Mouse (Mus musculus) limb, embryonic 14.5 days (tissue): ENCODE data around the gene Eif3m. TPM values are rescaled to one million over a fixed set of nuclear protein-coding genes. Genes with fewer than 3 reads are reported as not detected.
"Not testable (repeated sequence)": the region's sequence is repeated elsewhere in the genome, so short reads cannot be mapped to it uniquely, and the experiment has no call there.

Source experiments
- ATAC-seq: fragments of 200-750 bp; cut with Nextera tagmentation; 2 replicates; pipeline ENCODE4 v1.8.0; 2017; ENCODE audit warnings: low read depth, moderate number of reproducible peaks, moderate TSS enrichment; ENCODE audit not compliant: low FRiP score
- DNase-seq: peaks from one replicate; pipeline ENCODE4 v3.0.0-alpha.2; 2015; ENCODE audit warnings: low spot score
- H3K27ac ChIP-seq: fragments of 300-500 bp; sonication (generic); replicated peaks from 2 replicates; pipeline ENCODE4 v1.5.1; 2014; ENCODE audit warnings: low read depth, mild to moderate bottlenecking, low read length, moderate library complexity, mixed read lengths
- H3K27me3 ChIP-seq: fragments of 300-500 bp; sonication (generic); 2 replicates; pipeline ENCODE4 v1.6.1; 2014; ENCODE audit warnings: low read length, mixed read lengths; ENCODE audit not compliant: control insufficient read depth, insufficient read depth
- H3K36me3 ChIP-seq: fragments of 300-500 bp; sonication (generic); 2 replicates; pipeline ENCODE4 v1.6.1; 2014; ENCODE audit warnings: mild to moderate bottlenecking, low read length, moderate library complexity, mixed read lengths; ENCODE audit not compliant: control insufficient read depth, insufficient read depth
- H3K4me1 ChIP-seq: fragments of 300-500 bp; sonication (generic); 2 replicates; pipeline ENCODE4 v1.6.1; 2014; ENCODE audit warnings: antibody characterized with exemption, low read length, mixed read lengths; ENCODE audit not compliant: control insufficient read depth, insufficient read depth
- H3K4me2 ChIP-seq: fragments of 300-500 bp; sonication (generic); replicated peaks from 2 replicates; pipeline ENCODE4 v1.6.1; 2014; ENCODE audit warnings: low read depth, mild to moderate bottlenecking, low read length, moderate library complexity; ENCODE audit not compliant: severe bottlenecking
- H3K4me3 ChIP-seq: fragments of 300-500 bp; sonication (generic); replicated peaks from 2 replicates; pipeline ENCODE4 v1.5.1; 2014; ENCODE audit warnings: low read length
- H3K9ac ChIP-seq: fragments of 300-500 bp; sonication (generic); 2 replicates; pipeline ENCODE4 v1.6.1; 2014; ENCODE audit warnings: mild to moderate bottlenecking, low read depth, low read length, moderate library complexity; ENCODE audit not compliant: severe bottlenecking
- H3K9me3 ChIP-seq: fragments of 300-500 bp; sonication (generic); 2 replicates; pipeline ENCODE4 v1.6.1; 2016; ENCODE audit warnings: low read length; ENCODE audit not compliant: control insufficient read depth
- POLR2A ChIP-seq: fragments of 200-500 bp; IDR thresholded peaks from 2 replicates; pipeline ENCODE4 v1.8.0; 2012; ENCODE audit warnings: inconsistent platforms, mild to moderate bottlenecking, moderate library complexity, borderline replicate concordance; ENCODE audit not compliant: insufficient read depth, insufficient read length; ENCODE audit errors: extremely low read depth
- WGBS: fragments of 180-500 bp; shearing (Covaris S2); extraction: QIAGEN DNeasy Blood & Tissue Kit; methylation state at CpG from one replicate; pipeline ENCODE4 v1.1.7; 2014; 5-methylcytosine and 5-hydroxymethylcytosine counted together
- polyA plus RNA-seq, 2 experiments: library from polyadenylated mRNA; depleted of rRNA in 1 of 2; stranded (reverse) in 1 of 2; unstranded in 1 of 2; fragments of >200 nt; fragmentation: Nextera tagmentation in 1 of 2; extraction: Ambion mirVana in 1 of 2; gene quantifications; 2 replicates each; pipeline versions ENCODE4 v1.2.1 to v1.2.3; 2012 to 2014

The Eif3m gene
- polyA plus RNA-seq, 2 experiments, result 145 to 292 TPM

- Histone ChIP-seq H3K27ac (no peak overlapping the region), H3K36me3 (no peaks in the 10 kb centered on the region)
- WGBS, result 85% methylated on average over 3 of the region's 3 CpGs
Measured at GRCm38 (mm10) chr2:105034084-105034483, 17.2 kb upstream of the Eif3m start.

GRCm38 (mm10) chr2:105030505-105030904 lies 13.6 kb upstream of the Eif3m start:
- H3K36me3 ChIP-seq, result no peaks in the 10 kb centered on the region
- H3K27ac ChIP-seq, result no peak overlapping the region
- H3K9ac ChIP-seq, result no peak overlapping the region
- no peaks in the 10 kb centered on the region for H3K27me3 ChIP-seq
- no peak for TF ChIP-seq POLR2A
- DNase-seq, result no peak
- no peaks in the 10 kb centered on the region for H3K9me3 ChIP-seq
- no peak for ATAC-seq
- no peaks in the 10 kb centered on the region for H3K4me1 ChIP-seq
- H3K4me2 ChIP-seq, result no peak overlapping the region
- 92% methylated on average over 5 of the region's 5 CpGs for WGBS
- H3K4me3 ChIP-seq, result no peak overlapping the region

More at GRCm38 (mm10) chr2:105034084-105034483, 17.2 kb upstream of the Eif3m start:
- Histone ChIP-seq H3K9ac (no peak overlapping the region), H3K9me3 (no peaks in the 10 kb centered on the region), H3K4me1 (no peaks in the 10 kb centered on the region), H3K4me2 (no peak overlapping the region), H3K27me3 (no peaks in the 10 kb centered on the region), H3K4me3 (no peak overlapping the region)
- ATAC-seq, result no peak
- no peak for DNase-seq
- no peak for TF ChIP-seq POLR2A

DNA sequence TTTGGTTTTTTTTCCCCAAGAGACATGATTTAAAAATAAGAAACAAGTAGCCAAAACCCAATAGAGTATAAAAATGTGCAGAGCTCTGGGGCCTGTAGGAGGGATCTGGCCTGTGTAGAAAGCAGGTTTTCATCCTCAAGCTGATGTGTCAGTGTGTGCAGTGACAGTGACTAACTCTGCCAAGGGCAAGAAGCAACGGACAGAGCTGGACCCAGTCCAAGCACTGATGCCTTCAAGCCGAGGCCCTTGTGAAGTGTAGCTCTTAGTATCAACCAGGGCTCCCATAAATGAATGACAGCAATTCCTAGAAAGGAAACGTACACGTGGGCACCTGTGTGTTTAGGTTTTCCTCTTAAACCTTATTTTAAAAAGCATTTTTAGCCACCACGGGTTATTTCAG lies 11.9 kb upstream of the Eif3m start:
- Histone ChIP-seq H3K27ac (no peak overlapping the region), H3K9ac (no peak overlapping the region), H3K4me2 (no peak overlapping the region), H3K4me3 (no peak overlapping the region), H3K36me3 (no peaks in the 10 kb centered on the region), H3K27me3 (no peaks in the 10 kb centered on the region), H3K9me3 (no peaks in the 10 kb centered on the region), H3K4me1 (no peaks in the 10 kb centered on the region)
- DNase-seq (no peak), ATAC-seq (no peak)
- TF ChIP-seq POLR2A, result no peak
- WGBS, result 75% methylated on average over 5 of the region's 5 CpGs

- H3K27ac ChIP-seq, result no peak overlapping the region
Measured at GRCm38 (mm10) chr2:105026950-105027695, 10.2 kb upstream of the Eif3m start.

GRCm38 (mm10) chr2:105025610-105026009 lies 8.7 kb upstream of the Eif3m start:
- not testable (repeated sequence) for H3K27me3 ChIP-seq, ATAC-seq, H3K9ac ChIP-seq

More at GRCm38 (mm10) chr2:105026950-105027695, 10.2 kb upstream of the Eif3m start:
- WGBS, result 80% methylated on average over 22 of the region's 22 CpGs
- no peak for ATAC-seq
- H3K4me1 ChIP-seq, result no peaks in the 10 kb centered on the region
- H3K27me3 ChIP-seq, result no peaks in the 10 kb centered on the region
- H3K4me2 ChIP-seq, result no peak overlapping the region
- no peak for DNase-seq
- no peak overlapping the region for H3K4me3 ChIP-seq
- no peaks in the 10 kb centered on the region for H3K36me3 ChIP-seq
- no peak overlapping the region for H3K9ac ChIP-seq
- no peak for TF ChIP-seq POLR2A
- no peaks in the 10 kb centered on the region for H3K9me3 ChIP-seq

GRCm38 (mm10) chr2:105023815-105024214 lies 6.9 kb upstream of the Eif3m start:
- no peaks in the 10 kb centered on the region for H3K4me1 ChIP-seq
- no peak for TF ChIP-seq POLR2A
- ATAC-seq (no peak), DNase-seq (no peak)
- H3K4me2 ChIP-seq, result no peak overlapping the region
- no peaks in the 10 kb centered on the region for H3K9me3 ChIP-seq
- H3K36me3 ChIP-seq, result no peaks in the 10 kb centered on the region
- no peaks in the 10 kb centered on the region for H3K27me3 ChIP-seq
- no peak overlapping the region for H3K9ac ChIP-seq
- no peak overlapping the region for H3K4me3 ChIP-seq
- H3K27ac ChIP-seq, result no peak overlapping the region
- WGBS, result 80% methylated on average over 4 of the region's 4 CpGs

More at GRCm38 (mm10) chr2:105025610-105026009, 8.7 kb upstream of the Eif3m start:
- H3K9me3 ChIP-seq, H3K4me2 ChIP-seq, H3K4me3 ChIP-seq, H3K36me3 ChIP-seq, H3K27ac ChIP-seq, H3K4me1 ChIP-seq, DNase-seq: not testable (repeated sequence)
- 76% methylated on average over 12 of the region's 12 CpGs for WGBS
